ENCODE assay signal across 8 mouse cellular contexts in genomic region chr8:120289698-120290181, GRCm38 (mm10).
DNase-seq lines count a peak whose midpoint lies in the region; ATAC-seq and TF ChIP-seq lines count a peak whose summit lies in the region.

No protein-coding gene starts in this region.

- H3K9ac ChIP-seq in hindbrain, embryonic 13.5 days: 0 out of 2 replicates have a peak overlapping the region, but pooled peaks have one; percentile 24
- no peak overlapping the region; the same call in 1 of the 2 replicates for H3K9ac ChIP-seq in liver, embryonic 14.5 days (replicated peaks)
- peak overlapping the region; percentile 22; the same call in 1 of the 2 replicates for H3K9ac ChIP-seq in stomach, embryonic 16.5 days (ENCODE audit: low read length)

- 33% methylated on average over 10 of the region's 10 CpGs for WGBS in hindbrain, embryonic 13.5 days
- WGBS in liver, embryonic 14.5 days (ENCODE audit: insufficient replicate concordance): 66% methylated on average over 10 of the region's 10 CpGs
- WGBS in stomach, embryonic 16.5 days: 37% methylated on average over 10 of the region's 10 CpGs

- no peak overlapping the region for H3K4me2 ChIP-seq in hindbrain, embryonic 13.5 days
- H3K4me2 ChIP-seq in liver, embryonic 14.5 days (ENCODE audit: low read depth): peak overlapping the region; percentile 97
- H3K4me2 ChIP-seq in stomach, embryonic 16.5 days (ENCODE audit: low read depth, low read length): no peak overlapping the region

- no peak for TF ChIP-seq CTCF in gastrocnemius, adult 2 months (IDR thresholded peaks at IDR 0.05)
- TF ChIP-seq CTCF in liver, embryonic 14.5 days (IDR thresholded peaks at IDR 0.05; ENCODE audit: low read depth): no peak

- no peak for TF ChIP-seq EP300 in liver, embryonic 14.5 days (IDR thresholded peaks at IDR 0.05; ENCODE audit: low read depth)

- no peaks in the 10 kb centered on the region for H3K36me3 ChIP-seq in hindbrain, embryonic 13.5 days
- no peaks in the 10 kb centered on the region for H3K36me3 ChIP-seq in liver, embryonic 14.5 days (replicated peaks; ENCODE audit: control insufficient read depth, insufficient read depth, low read depth)
- no peaks in the 10 kb centered on the region for H3K36me3 ChIP-seq in stomach, embryonic 16.5 days (ENCODE audit: control insufficient read depth, insufficient read depth, low read length)

- ATAC-seq in hindbrain, embryonic 13.5 days (ENCODE audit: low FRiP score): no peak
- no peak for ATAC-seq in liver, embryonic 14.5 days (ENCODE audit: insufficient read depth)
- no peak for ATAC-seq in stomach, embryonic 16.5 days (ENCODE audit: insufficient read depth, low FRiP score)

- H3K27ac ChIP-seq in gastrocnemius, adult 2 months: peak overlapping the region; percentile 61
- H3K27ac ChIP-seq in hindbrain, embryonic 13.5 days: peak overlapping the region; percentile 10; the same call in 1 of the 2 replicates
- H3K27ac ChIP-seq in liver, embryonic 14.5 days: peak overlapping the region; percentile 6; the same call in 1 of the 2 replicates
- no peak overlapping the region for H3K27ac ChIP-seq in stomach, embryonic 16.5 days (ENCODE audit: low read length)

- H3K4me1 ChIP-seq in hindbrain, embryonic 13.5 days (replicated peaks): peaks cover 91% of the 10 kb centered on the region
- peaks cover 51 to 62% of the 10 kb centered on the region in 2 experiments for H3K4me1 ChIP-seq in liver, embryonic 14.5 days (replicated peaks; ENCODE audit: control insufficient read depth in 2 of 2, insufficient read depth in 2 of 2, low read length in 1 of 2)
- H3K4me1 ChIP-seq in stomach, embryonic 16.5 days (ENCODE audit: control insufficient read depth, insufficient read depth, low read length): peaks cover 61% of the 10 kb centered on the region

- intact Hi-C loops in gastrocnemius, adult 2 months (cut with DNase I): no loop called here

- H3K4me3 ChIP-seq in gastrocnemius, adult 2 months: no peak overlapping the region
- no peak overlapping the region for H3K4me3 ChIP-seq in hindbrain, embryonic 13.5 days
- no peak overlapping the region for H3K4me3 ChIP-seq in liver, embryonic 14.5 days (ENCODE audit: insufficient read depth in 1 of 2, low read depth in 2 of 2, low read length in 2 of 2)
- no peak overlapping the region for H3K4me3 ChIP-seq in stomach, embryonic 16.5 days (replicated peaks; ENCODE audit: low read length)

- H3K27me3 ChIP-seq in hindbrain, embryonic 13.5 days: no peaks in the 10 kb centered on the region; the same call in 1 of the 2 replicates
- H3K27me3 ChIP-seq in liver, embryonic 14.5 days (ENCODE audit: control insufficient read depth, insufficient read depth, low read length): no peaks in the 10 kb centered on the region
- H3K27me3 ChIP-seq in stomach, embryonic 16.5 days (ENCODE audit: control insufficient read depth, insufficient read depth, low read length): no peaks in the 10 kb centered on the region

- DNase-seq in adrenal gland, adult (ENCODE audit: inconsistent age in 2 of 2, low spot score in 1 of 2): peak; percentile 53 to 84
- no peak for DNase-seq in adrenal gland, postnatal 4 days (ENCODE audit: low spot score in 2 of 2)
- DNase-seq in cerebellum, adult 11 months: peak; percentile 79
- peak; percentile 86 for DNase-seq in gastrocnemius, adult 2 months
- DNase-seq in liver, embryonic 14.5 days (ENCODE audit: low read depth in 3 of 3, low spot score in 3 of 3): no peak
- DNase-seq in urinary bladder, postnatal 10 days (ENCODE audit: low spot score): no peak

- H3K9me3 ChIP-seq in hindbrain, embryonic 13.5 days: no peaks in the 10 kb centered on the region
- H3K9me3 ChIP-seq in liver, embryonic 14.5 days (ENCODE audit: control insufficient read depth, low read length): no peaks in the 10 kb centered on the region
- H3K9me3 ChIP-seq in stomach, embryonic 16.5 days (replicated peaks; ENCODE audit: control insufficient read depth, low read length): no peaks in the 10 kb centered on the region

Comparison
In these comparisons a context has a peak if more than half of its experiments do, and no peak if none do; other contexts are left out.
1. DNase-seq: peak in adrenal gland, adult (2 of 2), cerebellum, adult 11 months (single experiment) and gastrocnemius, adult 2 months (single experiment); none in adrenal gland, postnatal 4 days (0 of 2), liver, embryonic 14.5 days (0 of 3) and urinary bladder, postnatal 10 days (single experiment).